Comparison of ENCODE assay signal across 11 mouse cellular contexts in the genomic region with DNA sequence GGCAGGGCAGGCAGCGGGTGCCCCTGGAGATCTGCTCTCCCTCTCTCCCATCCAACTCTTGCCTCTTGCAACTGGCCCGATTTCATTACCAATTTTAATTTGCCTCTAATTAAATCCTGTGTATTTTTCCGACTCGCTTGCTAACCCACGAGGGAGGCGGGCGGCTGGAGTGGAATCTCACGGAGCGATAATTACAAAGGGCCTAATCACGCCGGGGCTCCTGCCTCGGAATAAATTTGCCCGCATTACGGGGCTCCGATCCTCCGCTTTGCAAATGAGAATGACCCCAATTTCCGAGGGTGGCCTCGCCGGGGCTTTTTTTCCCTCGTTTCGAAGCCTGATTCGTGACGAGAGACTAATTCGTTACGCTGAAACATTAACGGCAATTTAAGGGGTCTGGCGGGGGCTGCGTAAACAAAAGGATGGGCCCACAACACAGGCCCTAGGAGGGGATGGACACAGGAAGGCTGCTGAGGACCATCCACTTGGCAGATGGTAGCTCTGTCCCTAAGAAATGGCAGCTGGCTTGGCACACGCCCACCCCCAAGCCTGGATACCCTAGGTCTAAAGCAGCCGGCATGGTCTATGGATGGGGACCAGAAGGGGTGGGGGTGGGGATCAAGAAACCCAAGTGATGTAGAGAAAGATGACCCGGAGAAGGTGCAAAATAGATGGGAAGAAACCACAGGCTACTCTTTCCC. TPM values are rescaled to one million over a fixed set of nuclear protein-coding genes. Genes with fewer than 3 reads are reported as not detected.
A peak's percentile ranks its signal among the peaks of the same experiment; 100 is the strongest.
DNase-seq lines count a peak whose midpoint lies in the region; ATAC-seq and TF ChIP-seq lines count a peak whose summit lies in the region.
"Had no signal": no experiment of that assay in that cellular context is flagged by ENCODE, and none has a peak within 500 bp of the region (broad histone marks: within the 10 kb centered on the region; RNA-seq: fewer than 3 reads in every experiment).

No protein-coding gene starts in this region.

- H3K4me3 ChIP-seq in E14TG2a.4 (replicated peaks; ENCODE audit: low read length), result peak overlapping the region; percentile 10; the same call in 1 of the 2 replicates
- H3K4me3 ChIP-seq in forebrain, embryonic 10.5 days, result no peak overlapping the region
- no peak overlapping the region for H3K4me3 ChIP-seq in hindbrain, embryonic 13.5 days
- H3K4me3 ChIP-seq in midbrain, embryonic 15.5 days, result no peak overlapping the region
- H3K4me3 ChIP-seq in stomach, postnatal 0 days (ENCODE audit: low read depth, low read length), result no peak overlapping the region

- WGBS in forebrain, embryonic 10.5 days, result 79% methylated on average over 31 of the region's 31 CpGs
- WGBS in hindbrain, embryonic 13.5 days, result 38% methylated on average over 31 of the region's 31 CpGs
- 22% methylated on average over 31 of the region's 31 CpGs for WGBS in midbrain, embryonic 15.5 days
- WGBS in stomach, postnatal 0 days, result 90% methylated on average over 31 of the region's 31 CpGs

- no peak for TF ChIP-seq EP300 in stomach, postnatal 0 days (optimal IDR thresholded peaks at IDR 0.05)

- H3K9ac ChIP-seq in hindbrain, embryonic 13.5 days, result peak overlapping the region; percentile 30
- no peak overlapping the region; the same call in 1 of the 2 replicates for H3K9ac ChIP-seq in midbrain, embryonic 15.5 days
- H3K9ac ChIP-seq in stomach, postnatal 0 days (ENCODE audit: low read length), result no peak overlapping the region
- H3K9ac ChIP-seq: lung, embryonic 15.5 days had no signal

- H3K4me2 ChIP-seq in hindbrain, embryonic 13.5 days, result peak overlapping the region; percentile 31
- H3K4me2 ChIP-seq in midbrain, embryonic 15.5 days, result peak overlapping the region; percentile 24
- no peak overlapping the region for H3K4me2 ChIP-seq in stomach, postnatal 0 days (replicated peaks; ENCODE audit: low read depth)

- H3K27me3 ChIP-seq in E14TG2a.4 (ENCODE audit: insufficient read depth, low read length), result no peaks in the 10 kb centered on the region
- H3K27me3 ChIP-seq in forebrain, embryonic 10.5 days (ENCODE audit: poor library complexity, severe bottlenecking), result peaks cover 48% of the 10 kb centered on the region
- H3K27me3 ChIP-seq in hindbrain, embryonic 13.5 days, result peaks cover 60% of the 10 kb centered on the region
- no peaks in the 10 kb centered on the region for H3K27me3 ChIP-seq in midbrain, embryonic 15.5 days (replicated peaks)
- H3K27me3 ChIP-seq in stomach, postnatal 0 days (ENCODE audit: control insufficient read depth, insufficient read depth, low read length), result no peaks in the 10 kb centered on the region
- H3K27me3 ChIP-seq: lung, embryonic 15.5 days; megakaryocyte, embryonic 14.5 days had no signal

- H3K27ac ChIP-seq in forebrain, embryonic 10.5 days, result peak overlapping the region; percentile 44
- peak overlapping the region; percentile 78 for H3K27ac ChIP-seq in hindbrain, embryonic 13.5 days
- peak overlapping the region; percentile 82 for H3K27ac ChIP-seq in midbrain, embryonic 15.5 days
- no peak overlapping the region for H3K27ac ChIP-seq in stomach, postnatal 0 days (replicated peaks)
- H3K27ac ChIP-seq: lung, embryonic 15.5 days had no signal

- H3K9me3 ChIP-seq in E14TG2a.4 (ENCODE audit: low read length), result no peaks in the 10 kb centered on the region
- H3K9me3 ChIP-seq in forebrain, embryonic 10.5 days, result no peaks in the 10 kb centered on the region
- no peaks in the 10 kb centered on the region for H3K9me3 ChIP-seq in hindbrain, embryonic 13.5 days
- H3K9me3 ChIP-seq in midbrain, embryonic 15.5 days, result no peaks in the 10 kb centered on the region
- H3K9me3 ChIP-seq in stomach, postnatal 0 days (ENCODE audit: control insufficient read depth, low read length), result no peaks in the 10 kb centered on the region
- H3K9me3 ChIP-seq: lung, embryonic 15.5 days; megakaryocyte, embryonic 14.5 days had no signal

- TF ChIP-seq CTCF in E14TG2a.4 (conservative IDR thresholded peaks at IDR 0.05; ENCODE audit: low read length), result no peak
- TF ChIP-seq CTCF in stomach, postnatal 0 days (IDR thresholded peaks at IDR 0.05; ENCODE audit: low read depth), result no peak

- H3K36me3 ChIP-seq in E14TG2a.4 (ENCODE audit: insufficient read depth, low read length), result peaks cover 85% of the 10 kb centered on the region
- H3K36me3 ChIP-seq in forebrain, embryonic 10.5 days (replicated peaks), result peaks cover 100% of the 10 kb centered on the region
- peaks cover 50% of the 10 kb centered on the region for H3K36me3 ChIP-seq in hindbrain, embryonic 13.5 days
- H3K36me3 ChIP-seq in midbrain, embryonic 15.5 days (replicated peaks), result 0 out of 2 replicates have a peak, but pooled peaks cover 10% of the 10 kb centered on the region
- H3K36me3 ChIP-seq in stomach, postnatal 0 days (ENCODE audit: control insufficient read depth, insufficient read depth, low read length), result peaks cover 27% of the 10 kb centered on the region

- H3K4me1 ChIP-seq in E14TG2a.4 (replicated peaks; ENCODE audit: low read depth, low read length), result peaks cover 97% of the 10 kb centered on the region
- H3K4me1 ChIP-seq in forebrain, embryonic 10.5 days, result peaks cover 76% of the 10 kb centered on the region
- H3K4me1 ChIP-seq in hindbrain, embryonic 13.5 days (replicated peaks), result peaks cover 57% of the 10 kb centered on the region
- peaks cover 54% of the 10 kb centered on the region for H3K4me1 ChIP-seq in midbrain, embryonic 15.5 days
- no peaks in the 10 kb centered on the region for H3K4me1 ChIP-seq in stomach, postnatal 0 days (replicated peaks; ENCODE audit: control insufficient read depth, insufficient read depth)

- intact Hi-C loops in heart, postnatal 14 days (cut with DNase I), result loop anchor here (1.0 to 2.0 kb wide), 2 partner anchors 172 to 229 kb away; no protein-coding TSS in a partner anchor

- ATAC-seq in hindbrain, embryonic 13.5 days (ENCODE audit: low FRiP score), result peak; percentile 48
- ATAC-seq in midbrain, embryonic 15.5 days (replicated peaks), result peak; percentile 43
- no peak for ATAC-seq in stomach, postnatal 0 days (ENCODE audit: low FRiP score, low TSS enrichment)

- DNase-seq in forebrain, embryonic 10.5 days (ENCODE audit: extremely low spot score, low spot score), result no peak
- DNase-seq in stomach, postnatal 0 days (ENCODE audit: low spot score), result no peak
- no peak for DNase-seq in thymus, postnatal 14 days
- no peak for DNase-seq in heart, postnatal 14 days
- DNase-seq: gastrocnemius, postnatal 25 days; kidney, postnatal 10 days had no signal

RNA-seq across cellular contexts. Expression of a gene that starts 38.0 kb away (rescaled TPM):
- 13.1 and 13.2 TPM in 2 replicates for polyA plus RNA-seq in forebrain, embryonic 10.5 days (2016; fragmentation: Nextera tagmentation; extraction: Ambion mirVana)
- 2.9 and 3.7 TPM in 2 replicates for polyA plus RNA-seq in hindbrain, embryonic 13.5 days (2015; fragmentation: Nextera tagmentation; extraction: Ambion mirVana)
- 2.7 and 3.6 TPM in 2 replicates for polyA plus RNA-seq in midbrain, embryonic 15.5 days (2015; fragmentation: Nextera tagmentation; extraction: Ambion mirVana)
- polyA plus RNA-seq in stomach, postnatal 0 days (2015; fragmentation: Nextera tagmentation; extraction: Ambion mirVana), result 6.2 and 6.3 TPM in 2 replicates
- total RNA-seq in heart, postnatal 14 days (2021), result 1 to 10 TPM; 2.8 to 3.9 TPM

RNA-seq across cellular contexts. Expression of a gene that starts 52.0 kb away (rescaled TPM):
- 16.6 and 18.0 TPM in 2 replicates for polyA plus RNA-seq in forebrain, embryonic 10.5 days (2016; fragmentation: Nextera tagmentation; extraction: Ambion mirVana)
- 19.6 and 19.9 TPM in 2 replicates for polyA plus RNA-seq in hindbrain, embryonic 13.5 days (2015; fragmentation: Nextera tagmentation; extraction: Ambion mirVana)
- 43.3 and 46.6 TPM in 2 replicates for polyA plus RNA-seq in midbrain, embryonic 15.5 days (2015; fragmentation: Nextera tagmentation; extraction: Ambion mirVana)
- 14.6 and 17.9 TPM in 2 replicates for polyA plus RNA-seq in stomach, postnatal 0 days (2015; fragmentation: Nextera tagmentation; extraction: Ambion mirVana)
- 10 to 100 TPM; 12.2 to 13.6 TPM for total RNA-seq in heart, postnatal 14 days (2021)
